Mouse (Mus musculus) ES-Bruce4 (cell line): ENCODE results near the gene Tmem267.
"Not testable (repeated sequence)": the region's sequence is repeated elsewhere in the genome, so short reads cannot be mapped to it uniquely, and the experiment has no call there.

ENCODE experiments used
- CTCF ChIP-seq: IDR thresholded peaks from one replicate; pipeline ENCODE4 v1.8.1; 2011; ENCODE audit warnings: low read depth, low read length
- EP300 ChIP-seq: IDR thresholded peaks from 2 replicates; pipeline ENCODE4 v1.6.1; 2011; ENCODE audit warnings: low read depth, low read length; ENCODE audit not compliant: insufficient read depth
- POLR2A ChIP-seq: IDR thresholded peaks from one replicate; pipeline ENCODE4 v1.8.1; 2011; ENCODE audit warnings: low read length; ENCODE audit not compliant: insufficient read depth

- not testable (repeated sequence) for TF ChIP-seq EP300, CTCF, POLR2A
Measured at GRCm38 (mm10) chr13:119604322-119604721, 116.5 kb downstream of the Tmem267 start.
